In the genomic region with DNA sequence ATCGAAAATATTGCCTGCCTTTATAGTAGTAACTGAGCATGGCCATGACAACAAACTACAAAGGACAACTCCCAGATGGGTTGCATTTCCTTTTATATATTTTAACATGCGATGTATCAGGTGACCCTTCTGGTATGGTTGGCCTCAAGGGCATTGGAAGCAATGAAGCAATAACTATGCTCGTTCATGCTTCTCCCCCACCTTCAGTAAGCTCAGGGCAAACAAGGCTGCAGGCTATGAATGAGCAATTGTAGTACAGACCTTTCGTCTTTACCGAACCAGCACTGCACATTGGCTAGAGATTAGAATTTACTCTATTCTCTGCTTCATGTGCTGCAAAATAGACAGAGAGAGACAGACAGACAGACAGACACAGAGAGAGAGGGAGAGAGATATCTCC, we compare ENCODE assay signal across 18 mouse cellular contexts.
DNase-seq lines count a peak whose midpoint lies in the region; ATAC-seq and TF ChIP-seq lines count a peak whose summit lies in the region.
"Had no signal": no experiment of that assay in that cellular context is flagged by ENCODE, and none has a peak within 500 bp of the region (broad histone marks: within the 10 kb centered on the region; RNA-seq: fewer than 3 reads in every experiment).

No protein-coding gene starts in this region.

- no peaks in the 10 kb centered on the region for H3K36me3 ChIP-seq in embryonic facial prominence, embryonic 11.5 days (replicated peaks; ENCODE audit: control insufficient read depth, insufficient read depth, low read depth, low read length)
- H3K36me3 ChIP-seq in embryonic facial prominence, embryonic 10.5 days (replicated peaks), result no peaks in the 10 kb centered on the region
- no peaks in the 10 kb centered on the region for H3K36me3 ChIP-seq in liver, postnatal 0 days (replicated peaks; ENCODE audit: insufficient read depth, low read length)
- H3K36me3 ChIP-seq: midbrain, embryonic 10.5 days had no signal

- ATAC-seq in embryonic facial prominence, embryonic 11.5 days (replicated peaks; ENCODE audit: insufficient number of reproducible peaks, low FRiP score, low TSS enrichment, low read depth), result no peak
- ATAC-seq in liver, postnatal 0 days, result peak; percentile 47; the same call in 1 of the 2 replicates
- ATAC-seq: inflammation-experienced regulatory T-cells, adult 6 months; lung, postnatal 0 days had no signal

- TF ChIP-seq EP300 in liver, postnatal 0 days (IDR thresholded peaks at IDR 0.05; ENCODE audit: low read depth), result no peak

- H3K4me2 ChIP-seq in embryonic facial prominence, embryonic 11.5 days (ENCODE audit: low read depth, low read length), result no peak overlapping the region
- no peak overlapping the region for H3K4me2 ChIP-seq in liver, postnatal 0 days (ENCODE audit: low read depth, low read length)
- H3K4me2 ChIP-seq: hindbrain, embryonic 14.5 days had no signal

- no peak overlapping the region for H3K4me3 ChIP-seq in embryonic facial prominence, embryonic 11.5 days (ENCODE audit: low read depth, low read length)
- no peak overlapping the region for H3K4me3 ChIP-seq in embryonic facial prominence, embryonic 10.5 days
- H3K4me3 ChIP-seq in liver, postnatal 0 days (ENCODE audit: low read depth, low read length), result no peak overlapping the region
- H3K4me3 ChIP-seq: midbrain, embryonic 10.5 days had no signal

- DNase-seq in embryonic facial prominence, embryonic 11.5 days (ENCODE audit: low spot score), result peak; percentile 46
- DNase-seq in embryonic facial prominence, embryonic 10.5 days (ENCODE audit: low spot score), result no peak
- DNase-seq in liver, postnatal 0 days, result no peak
- DNase-seq in liver, result no peak
- peak; percentile 35 for DNase-seq in forelimb bud, embryonic 11.5 days (ENCODE audit: low read depth, low spot score)
- peak; percentile 29 for DNase-seq in kidney, postnatal 14 days
- no peak for DNase-seq in right cerebral cortex, postnatal 25 days
- no peak for DNase-seq in cerebellum, adult 18-20 months
- DNase-seq: adrenal gland, postnatal 10 days; cerebellum, adult 2 months; cerebellum, postnatal 25 days; gastrocnemius, postnatal 36 days; right cerebral cortex, postnatal 14 days; spleen, adult 18-20 months had no signal

- no peaks in the 10 kb centered on the region for H3K27me3 ChIP-seq in embryonic facial prominence, embryonic 11.5 days (ENCODE audit: control insufficient read depth, insufficient read depth, low read length)
- no peaks in the 10 kb centered on the region for H3K27me3 ChIP-seq in embryonic facial prominence, embryonic 10.5 days (replicated peaks; ENCODE audit: low read depth, poor library complexity, severe bottlenecking)
- no peaks in the 10 kb centered on the region for H3K27me3 ChIP-seq in liver, postnatal 0 days (ENCODE audit: insufficient read depth, low read length)

- no peaks in the 10 kb centered on the region for H3K9me3 ChIP-seq in embryonic facial prominence, embryonic 11.5 days (replicated peaks; ENCODE audit: control insufficient read depth, low read length)
- H3K9me3 ChIP-seq in embryonic facial prominence, embryonic 10.5 days, result no peaks in the 10 kb centered on the region
- H3K9me3 ChIP-seq in liver, postnatal 0 days (ENCODE audit: low read length), result no peaks in the 10 kb centered on the region
- H3K9me3 ChIP-seq: midbrain, embryonic 10.5 days had no signal

- no peak overlapping the region for H3K9ac ChIP-seq in embryonic facial prominence, embryonic 11.5 days (replicated peaks; ENCODE audit: low read length)
- no peak overlapping the region for H3K9ac ChIP-seq in liver, postnatal 0 days (replicated peaks)
- H3K9ac ChIP-seq: hindbrain, embryonic 14.5 days had no signal

- no peaks in the 10 kb centered on the region for H3K4me1 ChIP-seq in embryonic facial prominence, embryonic 11.5 days (ENCODE audit: control insufficient read depth, insufficient read depth, low read length)
- H3K4me1 ChIP-seq in embryonic facial prominence, embryonic 10.5 days, result peaks cover 35% of the 10 kb centered on the region
- H3K4me1 ChIP-seq in liver, postnatal 0 days (ENCODE audit: insufficient read depth), result no peaks in the 10 kb centered on the region

- no peak overlapping the region for H3K27ac ChIP-seq in embryonic facial prominence, embryonic 11.5 days (replicated peaks; ENCODE audit: low read depth, low read length)
- H3K27ac ChIP-seq in embryonic facial prominence, embryonic 10.5 days (replicated peaks), result no peak overlapping the region
- H3K27ac ChIP-seq in liver, postnatal 0 days (ENCODE audit: low read depth), result no peak overlapping the region
- H3K27ac ChIP-seq: hindbrain, embryonic 14.5 days; midbrain, embryonic 10.5 days had no signal

- TF ChIP-seq CTCF in liver, postnatal 0 days (IDR thresholded peaks at IDR 0.05; ENCODE audit: low read depth), result no peak

- 27% methylated on average over 5 of the region's 5 CpGs for WGBS in embryonic facial prominence, embryonic 11.5 days
- 41% methylated on average over 5 of the region's 5 CpGs for WGBS in embryonic facial prominence, embryonic 10.5 days
- WGBS in liver, postnatal 0 days (ENCODE audit: insufficient replicate concordance), result 58% methylated on average over 5 of the region's 5 CpGs

Comparison
In these comparisons a context has a peak if more than half of its experiments do, and no peak if none do; other contexts are left out.
1. DNase-seq: peak in embryonic facial prominence, embryonic 11.5 days (single experiment), forelimb bud, embryonic 11.5 days (single experiment) and kidney, postnatal 14 days (single experiment); none in embryonic facial prominence, embryonic 10.5 days (single experiment), liver, postnatal 0 days (single experiment), liver (single experiment), right cerebral cortex, postnatal 25 days (single experiment) and cerebellum, adult 18-20 months (0 of 2).